Mouse (Mus musculus) right cerebral cortex, postnatal 14 days (tissue): ENCODE data around the gene Asna1.

Source experiments
- DNase-seq: peaks from one replicate; pipeline ENCODE4 v3.0.0; 2022

Gene Asna1

GRCm38 (mm10) chr8:84973079-84973478 is 52.0 kb downstream of the Asna1 start:
- DNase-seq, result no peak

GRCm38 (mm10) chr8:84970913-84971312 is 54.2 kb downstream of the Asna1 start:
- no peak for DNase-seq

- no peak for DNase-seq
Observed at GRCm38 (mm10) chr8:84970135-84970790, 54.8 kb downstream of the Asna1 start.

- peak; percentile 73 for DNase-seq
Observed at GRCm38 (mm10) chr8:84969241-84970134, 55.6 kb downstream of the Asna1 start, which contains the start of the genes Gm49661, Prdx2 and Rnaseh2a. TSS of gene Gm49661 (minus strand) at chr8:84969433. TSS of gene Prdx2 (plus strand) at chr8:84969587. TSS of gene Rnaseh2a (minus strand) at chr8:84969767.

GRCm38 (mm10) chr8:84968650-84969049 is 56.4 kb downstream of the Asna1 start:
- no peak for DNase-seq
